Mouse (Mus musculus) small intestine, adult 2 months (tissue): Measurements from ENCODE around the gene Ezh1.

Source experiments
- CTCF ChIP-seq: fragments of 200-500 bp; IDR thresholded peaks from 2 replicates; pipeline ENCODE4 v1.5.1; 2012; ENCODE audit warnings: low read depth, mild to moderate bottlenecking, control low read depth, inconsistent platforms, low read length, moderate library complexity, mixed read lengths; ENCODE audit not compliant: insufficient replicate concordance, insufficient read length; ENCODE audit errors: extremely low read depth
- POLR2A ChIP-seq: fragments of 200-500 bp; IDR thresholded peaks from 2 replicates; pipeline ENCODE4 v1.6.1; 2012; ENCODE audit warnings: low read depth, mild to moderate bottlenecking, control low read depth, inconsistent platforms, low read length, moderate library complexity

- TF ChIP-seq CTCF = no peak
- no peak for TF ChIP-seq POLR2A
Observed at GRCm38 (mm10) chr11:101236782-101237181, 10.5 kb upstream of the Ezh1 start.
